Mouse (Mus musculus) T-helper 1 cell (primary cell): ENCODE results near the gene Il25.
"Not testable (repeated sequence)": the region's sequence is repeated elsewhere in the genome, so short reads cannot be mapped to it uniquely, and the experiment has no call there.

Experiments used
- in situ Hi-C: fragments of 300-600 bp; cut with MboI, MseI; formaldehyde crosslinking; loops from one replicate; pipeline ENCODE4 v1.15.1; 2025; ENCODE audit warnings: high pct_unique_total_duplicates

Gene Il25

GRCm38 (mm10) chr14:54926401-54927158 lies 5.9 kb upstream of the Il25 start:
- in situ Hi-C loops = no loop called here

- in situ Hi-C loops = no loop called here
These were observed 5.2 kb upstream of the Il25 start for GRCm38 (mm10) chr14:54927296-54927695.

DNA sequence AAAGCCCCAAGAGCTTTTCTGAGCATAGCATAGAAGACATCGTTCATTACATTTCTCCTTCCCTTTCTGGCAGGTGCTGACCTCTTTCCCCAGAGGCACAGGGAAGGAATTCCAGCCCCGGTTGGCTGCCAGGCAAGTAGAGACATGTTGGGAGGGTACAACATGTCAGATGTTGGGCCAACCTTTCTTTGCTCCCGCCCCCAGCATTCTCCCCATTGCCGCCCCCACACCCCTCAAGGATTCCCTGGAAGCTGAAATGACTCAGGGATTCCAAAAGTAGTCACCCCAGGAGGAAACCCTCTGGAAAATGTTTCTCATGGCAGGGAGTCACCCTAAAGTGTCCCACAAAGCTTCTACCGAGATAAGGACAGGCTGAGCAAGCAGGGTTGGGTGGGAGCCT lies 2.7 kb upstream of the Il25 start:
- in situ Hi-C loops = no loop called here

GRCm38 (mm10) chr14:54930431-54930830 lies 2.1 kb upstream of the Il25 start:
- in situ Hi-C loops = no loop called here

GRCm38 (mm10) chr14:54935904-54936830 lies 3.7 kb downstream of the Il25 start, which contains the start of gene Cmtm5:
Gene Cmtm5 (plus strand): TSS chr14:54936261.
- in situ Hi-C loops = loop anchor here (5.0 kb wide), 1 partner anchor 89 kb away; no protein-coding TSS in a partner anchor

DNA sequence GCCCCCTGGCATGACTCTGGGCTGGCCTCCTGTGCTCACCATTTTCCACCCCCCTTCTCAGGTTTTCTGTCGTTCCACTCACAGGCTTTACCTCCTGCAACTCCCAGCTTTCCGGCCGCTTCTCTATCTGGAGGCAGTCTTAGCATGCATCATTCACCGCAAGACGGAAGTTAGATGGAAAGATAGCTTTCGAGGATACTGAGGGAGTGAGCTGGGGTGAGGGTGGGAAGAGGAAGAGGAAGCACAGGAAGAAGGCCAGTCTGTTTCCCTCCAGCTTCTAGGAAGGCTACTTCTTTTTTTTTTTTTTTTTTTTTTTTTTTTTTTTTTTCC lies 4.3 kb downstream of the Il25 start:
- in situ Hi-C loops = loop anchor here (5.0 kb wide), 1 partner anchor 89 kb away; no protein-coding TSS in a partner anchor

DNA sequence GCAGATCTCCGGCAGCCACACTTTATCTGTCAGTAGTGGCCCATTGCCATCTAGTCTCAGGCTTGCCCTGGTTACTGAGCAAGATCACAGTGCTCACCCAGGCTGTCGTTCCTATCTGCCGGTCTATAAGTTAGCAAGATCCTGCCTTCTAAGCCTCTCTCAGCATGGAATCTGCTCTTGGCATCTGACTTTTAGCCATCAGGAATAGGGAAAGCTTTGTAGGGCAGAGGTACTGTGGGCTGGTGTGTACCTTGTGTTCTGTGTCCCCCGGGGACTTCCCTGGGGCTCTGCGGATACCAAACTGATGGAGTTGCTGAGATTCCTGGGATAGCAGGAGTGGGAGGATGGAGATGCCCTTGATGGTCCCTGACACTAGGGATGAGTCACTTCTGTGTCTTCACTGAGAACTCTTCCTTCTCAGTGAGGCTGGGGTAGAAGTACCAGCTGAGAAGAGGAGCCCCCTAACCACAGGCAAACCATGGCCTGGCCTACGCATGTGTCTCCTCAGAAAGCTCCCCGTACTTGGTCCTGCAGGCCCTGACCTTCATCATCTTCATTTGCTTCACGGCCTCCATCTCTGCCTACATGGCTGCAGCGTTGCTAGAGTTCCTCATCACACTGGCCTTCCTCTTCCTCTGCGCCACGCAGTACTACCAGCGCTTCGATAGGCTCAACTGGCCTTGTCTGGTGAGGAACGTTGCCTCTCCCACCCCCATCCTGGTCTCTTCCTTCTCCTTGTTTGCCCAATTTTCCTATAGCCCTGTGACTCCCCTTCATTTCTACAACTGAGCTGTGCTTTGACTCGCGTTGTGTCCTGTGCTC lies 5.1 kb downstream of the Il25 start:
- in situ Hi-C loops = loop anchor here (5.0 kb wide), 1 partner anchor 90 kb away; no protein-coding TSS in a partner anchor

DNA sequence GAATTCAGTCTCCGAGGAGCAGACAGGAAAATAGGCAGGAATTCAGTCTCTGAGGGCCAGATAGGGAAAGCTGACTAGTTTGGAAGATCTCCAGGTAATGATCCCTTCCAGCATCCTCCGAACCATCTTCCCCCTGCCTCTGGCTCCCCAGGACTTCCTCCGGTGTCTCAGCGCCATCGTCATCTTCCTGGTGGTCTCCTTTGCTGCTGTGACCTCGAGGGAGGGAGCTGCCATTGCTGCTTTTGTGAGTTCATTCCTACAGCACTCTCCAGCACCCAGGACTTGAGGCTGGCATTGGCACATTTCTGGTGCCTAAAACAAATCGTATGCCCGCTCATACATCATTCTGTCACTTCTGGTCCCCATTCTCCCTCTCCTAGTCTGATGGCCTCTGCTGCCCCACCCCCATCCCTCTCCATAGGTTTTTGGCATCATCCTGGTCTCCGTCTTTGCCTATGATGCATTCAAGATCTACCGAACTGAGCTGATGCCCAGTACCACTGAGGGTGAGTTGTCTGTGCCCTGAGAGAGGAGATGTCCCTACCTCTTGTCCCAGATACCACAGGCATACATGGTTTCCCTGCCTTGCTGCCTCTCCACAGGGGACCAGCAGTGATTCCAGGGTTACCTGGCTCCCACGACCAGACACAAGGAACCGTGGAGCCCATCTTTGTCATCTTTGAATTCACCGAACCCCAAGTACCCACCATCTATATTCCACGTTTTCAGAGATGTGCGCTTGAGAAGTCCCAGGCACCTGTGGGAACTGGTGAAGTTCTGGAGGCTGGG lies 6.1 kb downstream of the Il25 start:
- in situ Hi-C loops = loop anchor here (5.0 kb wide), 1 partner anchor 91 kb away; no protein-coding TSS in a partner anchor

GRCm38 (mm10) chr14:54939434-54940175 lies 7.1 kb downstream of the Il25 start:
- in situ Hi-C loops = loop anchor here (5.0 kb wide), 1 partner anchor 92 kb away; no protein-coding TSS in a partner anchor

DNA sequence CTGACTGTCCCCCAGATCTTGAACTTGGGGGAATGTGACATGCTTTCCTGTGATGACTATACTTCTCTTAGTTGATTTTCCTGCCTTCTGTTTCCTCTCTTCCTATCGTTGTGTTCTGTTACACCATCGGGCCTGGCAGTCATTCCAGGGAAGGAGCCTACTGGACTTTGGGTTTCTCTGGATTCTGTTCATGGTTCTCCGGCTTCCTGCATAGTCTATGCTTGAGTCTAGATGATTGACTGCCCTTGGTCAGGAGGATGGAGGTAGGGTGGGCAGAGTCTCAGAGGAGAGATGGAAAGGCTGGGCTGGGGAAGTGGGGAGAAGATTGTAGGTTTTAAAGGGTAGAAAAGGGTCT lies 7.7 kb downstream of the Il25 start:
- in situ Hi-C loops = no loop called here

GRCm38 (mm10) chr14:54941024-54941978 lies 8.8 kb downstream of the Il25 start:
- in situ Hi-C loops = no loop called here

- in situ Hi-C loops = no loop called here
These were observed 10.0 kb downstream of the Il25 start for GRCm38 (mm10) chr14:54942479-54942878.

GRCm38 (mm10) chr14:54943971-54944370 lies 11.5 kb downstream of the Il25 start:
- in situ Hi-C loops = no loop called here

GRCm38 (mm10) chr14:54944939-54945338 lies 12.4 kb downstream of the Il25 start:
- in situ Hi-C loops = no loop called here

DNA sequence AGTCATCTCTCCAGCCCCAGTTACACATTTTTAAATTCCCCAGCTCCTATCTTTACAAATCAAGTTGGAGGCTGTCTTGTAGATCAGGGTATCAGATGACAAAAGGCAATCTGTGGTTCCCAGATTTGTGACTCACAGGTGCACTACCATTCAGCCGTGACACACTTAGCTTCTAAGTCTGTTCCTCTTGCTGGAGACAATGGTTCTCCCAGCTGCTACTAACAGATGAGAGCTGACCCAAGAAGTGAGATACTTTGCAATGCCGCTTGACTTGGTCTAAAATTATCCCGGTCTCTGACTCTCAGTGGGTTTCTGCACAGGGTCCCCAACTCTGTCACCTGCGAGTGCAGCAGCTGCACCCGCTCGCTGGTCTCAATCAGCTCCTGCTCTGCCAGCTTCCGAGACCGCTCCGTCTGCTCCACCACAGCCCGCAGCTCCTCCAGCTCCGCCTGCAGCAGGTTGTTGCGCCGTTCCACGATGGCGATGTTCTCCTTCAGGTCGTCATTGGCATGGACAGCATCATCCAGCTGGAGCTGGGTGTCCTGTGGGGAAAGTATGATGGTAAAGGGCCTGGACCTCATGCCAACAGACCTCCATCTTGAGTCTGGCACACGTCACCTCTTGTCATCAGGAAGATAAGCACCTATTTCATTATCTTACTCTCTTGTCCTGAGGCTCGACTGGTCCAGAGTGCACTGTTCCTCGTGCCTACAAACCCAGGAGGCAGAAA lies 13.6 kb downstream of the Il25 start:
- in situ Hi-C loops = no loop called here

GRCm38 (mm10) chr14:54947008-54947407 lies 14.5 kb downstream of the Il25 start:
- in situ Hi-C loops = not testable (repeated sequence)

- in situ Hi-C loops = no loop called here
These were observed 16.3 kb downstream of the Il25 start for GRCm38 (mm10) chr14:54948781-54949180.

- in situ Hi-C loops = no loop called here
These were observed 18.0 kb downstream of the Il25 start for GRCm38 (mm10) chr14:54950493-54950892.
